ENCODE assay signal across 8 mouse cellular contexts in genomic region chr9:44965833-44966466, GRCm38 (mm10). TPM values are rescaled to one million over a fixed set of nuclear protein-coding genes. Genes with fewer than 3 reads are reported as not detected.
DNase-seq lines count a peak whose midpoint lies in the region; ATAC-seq and TF ChIP-seq lines count a peak whose summit lies in the region.

No protein-coding gene starts in this region.

- intact Hi-C loops in heart, postnatal 14 days (cut with DNase I): loop anchor here (2.0 to 10.0 kb wide), 2 partner anchors 51 to 129 kb away; no protein-coding TSS in a partner anchor
- intact Hi-C loops in left cerebral cortex, postnatal 25 days (cut with DNase I): loop anchor here (2.0 to 5.0 kb wide), 2 partner anchors 89 to 181 kb away; partner anchors contain the start of gene Mpzl3

- peak overlapping the region; percentile 91 for H3K4me3 ChIP-seq in heart, postnatal 0 days (ENCODE audit: low read depth, low read length)
- H3K4me3 ChIP-seq in MEL (ENCODE audit: control insufficient read depth in 1 of 2, insufficient read depth in 1 of 2, low read depth in 2 of 2, low read length in 2 of 2): peak overlapping the region; percentile 48 to 57
- peak overlapping the region; percentile 70 for H3K4me3 ChIP-seq in hindbrain, embryonic 10.5 days
- H3K4me3 ChIP-seq in midbrain, embryonic 12.5 days: peak overlapping the region; percentile 69

- H3K36me3 ChIP-seq in heart, postnatal 0 days (replicated peaks; ENCODE audit: control insufficient read depth, insufficient read depth, low read length): peaks cover 11% of the 10 kb centered on the region
- peaks cover 2 to 13% of the 10 kb centered on the region in 2 experiments for H3K36me3 ChIP-seq in MEL (ENCODE audit: control insufficient read depth in 1 of 2, insufficient read depth in 2 of 2, low read length in 2 of 2)
- H3K36me3 ChIP-seq in hindbrain, embryonic 10.5 days: peaks cover 23% of the 10 kb centered on the region
- peaks cover 8% of the 10 kb centered on the region for H3K36me3 ChIP-seq in midbrain, embryonic 12.5 days

- H3K9me3 ChIP-seq in heart, postnatal 0 days (replicated peaks; ENCODE audit: control insufficient read depth, low read length): no peaks in the 10 kb centered on the region
- no peaks in the 10 kb centered on the region for H3K9me3 ChIP-seq in MEL (replicated peaks; ENCODE audit: insufficient read depth, low read length)
- no peaks in the 10 kb centered on the region for H3K9me3 ChIP-seq in hindbrain, embryonic 10.5 days
- no peaks in the 10 kb centered on the region for H3K9me3 ChIP-seq in midbrain, embryonic 12.5 days

- peak in 1 of 2 experiments; percentile 60; a peak in 2 of 4 replicates for TF ChIP-seq POLR2A in MEL (IDR thresholded peaks at IDR 0.05; ENCODE audit: control insufficient read depth in 1 of 2, insufficient read depth in 1 of 2, low read depth in 1 of 2, low read length in 2 of 2, poor library complexity in 1 of 2)

- H3K9ac ChIP-seq in heart, postnatal 0 days (replicated peaks; ENCODE audit: low read depth, low read length): peak overlapping the region; percentile 84; the same call in 1 of the 2 replicates
- peak overlapping the region; percentile 72 for H3K9ac ChIP-seq in MEL (ENCODE audit: control insufficient read depth, low read depth, low read length, poor library complexity, severe bottlenecking)
- peak overlapping the region; percentile 52; the same call in 1 of the 2 replicates for H3K9ac ChIP-seq in midbrain, embryonic 12.5 days (replicated peaks)

- ATAC-seq in heart, postnatal 0 days (ENCODE audit: insufficient read depth, low read depth): no peak; the same call in 1 of the 2 replicates
- no peak for ATAC-seq in midbrain, embryonic 12.5 days (ENCODE audit: low FRiP score, low read depth)

- no peak for TF ChIP-seq CTCF in heart, postnatal 0 days (IDR thresholded peaks at IDR 0.05; ENCODE audit: low read depth)
- no peak for TF ChIP-seq CTCF in MEL (IDR thresholded peaks at IDR 0.05 in 2 of 3, conservative IDR thresholded peaks at IDR 0.05 in 1 of 3; ENCODE audit: control insufficient read depth in 1 of 3, insufficient read depth in 1 of 3, low read depth in 2 of 3, low read length in 3 of 3, poor library complexity in 1 of 3, severe bottlenecking in 1 of 3)

- H3K27me3 ChIP-seq in heart, postnatal 0 days (ENCODE audit: control insufficient read depth, insufficient read depth, low read length): 0 out of 2 replicates have a peak, but pooled peaks cover 5% of the 10 kb centered on the region
- no peaks in the 10 kb centered on the region for H3K27me3 ChIP-seq in MEL (ENCODE audit: control insufficient read depth in 1 of 2, insufficient read depth in 2 of 2, low read length in 2 of 2)
- H3K27me3 ChIP-seq in hindbrain, embryonic 10.5 days (ENCODE audit: insufficient read depth, poor library complexity, severe bottlenecking): no peaks in the 10 kb centered on the region
- H3K27me3 ChIP-seq in midbrain, embryonic 12.5 days: peaks cover 6% of the 10 kb centered on the region; the same call in 1 of the 2 replicates

- no peak for TF ChIP-seq EP300 in heart, postnatal 0 days (IDR thresholded peaks at IDR 0.05; ENCODE audit: low read depth)
- peak in 1 of 2 experiments; percentile 11; a peak in 1 of 4 replicates for TF ChIP-seq EP300 in MEL (IDR thresholded peaks at IDR 0.05; ENCODE audit: low read depth in 1 of 2, low read length in 2 of 2)

- no peaks in the 10 kb centered on the region for H3K4me1 ChIP-seq in heart, postnatal 0 days (ENCODE audit: control insufficient read depth, insufficient read depth)
- H3K4me1 ChIP-seq in MEL (ENCODE audit: control insufficient read depth in 1 of 2, insufficient read depth in 2 of 2, low read length in 2 of 2): peaks cover 0 to 6% of the 10 kb centered on the region in 2 experiments; a peak in 2 of 4 replicates
- H3K4me1 ChIP-seq in hindbrain, embryonic 10.5 days (replicated peaks): peaks cover 21% of the 10 kb centered on the region
- peaks cover 14% of the 10 kb centered on the region for H3K4me1 ChIP-seq in midbrain, embryonic 12.5 days

- no peak for DNase-seq in heart, postnatal 0 days (ENCODE audit: low spot score)
- no peak for DNase-seq in heart, postnatal 14 days
- peak; percentile 52 for DNase-seq in MEL (ENCODE audit: low read depth, low spot score)
- DNase-seq in hindbrain, embryonic 10.5 days (ENCODE audit: low spot score): no peak
- no peak for DNase-seq in left cerebral cortex, postnatal 25 days (ENCODE audit: low spot score in 2 of 2)
- DNase-seq in adrenal gland, adult 8-10 months: no peak
- DNase-seq in gastrocnemius, adult 18-20 months (ENCODE audit: low spot score): no peak

- peaks cover 15% of the 10 kb centered on the region for H3K79me2 ChIP-seq in MEL (ENCODE audit: control insufficient read depth, insufficient read depth, low read length, poor library complexity)

- TF ChIP-seq RAD21 in MEL (IDR thresholded peaks at IDR 0.05; ENCODE audit: low read depth, low read length): no peak

- H3K27ac ChIP-seq in heart, postnatal 0 days (ENCODE audit: low read depth): peak overlapping the region; percentile 78
- H3K27ac ChIP-seq in MEL (ENCODE audit: control insufficient read depth, low read depth, low read length): peak overlapping the region; percentile 91
- peak overlapping the region; percentile 81 for H3K27ac ChIP-seq in hindbrain, embryonic 10.5 days
- H3K27ac ChIP-seq in midbrain, embryonic 12.5 days (replicated peaks): peak overlapping the region; percentile 46; the same call in 1 of the 2 replicates

- WGBS in heart, postnatal 0 days: 15% methylated on average over 10 of the region's 10 CpGs
- WGBS in hindbrain, embryonic 10.5 days: 15% methylated on average over 10 of the region's 10 CpGs
- 16% methylated on average over 10 of the region's 10 CpGs for WGBS in midbrain, embryonic 12.5 days

- H3K4me2 ChIP-seq in heart, postnatal 0 days (ENCODE audit: low read depth, low read length): peak overlapping the region; percentile 88
- peak overlapping the region; percentile 93 for H3K4me2 ChIP-seq in midbrain, embryonic 12.5 days (replicated peaks)

RNA-seq across cellular contexts. Expression of gene Ube4a, which starts 0.6 kb away (rescaled TPM):
- 10.7 and 16.8 TPM in 2 replicates for total RNA-seq in heart, postnatal 0 days (2014; rRNA removed; ENCODE audit: low replicate concordance)
- polyA plus RNA-seq in heart, postnatal 0 days (2015; fragmentation: Nextera tagmentation; extraction: Ambion mirVana): 9.8 and 9.9 TPM in 2 replicates
- 10 to 100 TPM; 38.4 to 45.4 TPM for total RNA-seq in heart, postnatal 14 days (2021)
- 23.3 and 24.2 TPM in 2 replicates for total RNA-seq in MEL (2012; rRNA removed)
- polyA plus RNA-seq in MEL (2012; ENCODE audit: insufficient read depth in 1 of 2, insufficient read length in 2 of 2, low read depth in 1 of 2, low replicate concordance in 2 of 2, missing spikeins in 1 of 2): 10 to 100 TPM; 32.8 to 37.9 TPM
- polyA plus RNA-seq in hindbrain, embryonic 10.5 days (2016; fragmentation: Nextera tagmentation; extraction: Ambion mirVana): 22.7 and 25.0 TPM in 2 replicates
- 34.6 and 35.4 TPM in 2 replicates for polyA plus RNA-seq in midbrain, embryonic 12.5 days (2016; fragmentation: Nextera tagmentation; extraction: Ambion mirVana)
- 10 to 100 TPM; 73.0 to 75.4 TPM for total RNA-seq in left cerebral cortex, postnatal 25 days (2021)
- 100 to 1,000 TPM in 2 of 4 experiments, 10 to 100 TPM in 2; 85.1 to 103 (median 98.7) TPM for total RNA-seq in adrenal gland, adult 8-10 months (2022)
- total RNA-seq in gastrocnemius, adult 18-20 months (2021): 10 to 100 TPM; 39.8 to 48.4 TPM

RNA-seq across cellular contexts. Expression of gene Cd3g, which starts 14.3 kb away (rescaled TPM):
- 1.2 TPM in 1 of 2 replicates, not detected in the other for total RNA-seq in heart, postnatal 0 days (2014; rRNA removed; ENCODE audit: low replicate concordance)
- polyA plus RNA-seq in heart, postnatal 0 days (2015; fragmentation: Nextera tagmentation; extraction: Ambion mirVana): 0.11 TPM in 1 of 2 replicates, not detected in the other
- total RNA-seq in heart, postnatal 14 days (2021): 10 to 100 TPM in 1 of 2 experiments, under 1 TPM in 1; 0.86 to 11.7 TPM
- total RNA-seq in MEL (2012; rRNA removed): 0.35 and 0.42 TPM in 2 replicates
- under 1 TPM in 1 of 2 experiments, not detected in 1; 0.47 TPM for polyA plus RNA-seq in MEL (2012; ENCODE audit: insufficient read depth in 1 of 2, insufficient read length in 2 of 2, low read depth in 1 of 2, low replicate concordance in 2 of 2, missing spikeins in 1 of 2)
- 0.31 TPM in 1 of 2 replicates, not detected in the other for polyA plus RNA-seq in hindbrain, embryonic 10.5 days (2016; fragmentation: Nextera tagmentation; extraction: Ambion mirVana)
- not detected in 2 replicates for polyA plus RNA-seq in midbrain, embryonic 12.5 days (2016; fragmentation: Nextera tagmentation; extraction: Ambion mirVana)
- total RNA-seq in left cerebral cortex, postnatal 25 days (2021): not detected
- total RNA-seq in adrenal gland, adult 8-10 months (2022): 1 to 10 TPM in 1 of 4 experiments, under 1 TPM in 2, not detected in 1; 0.52 to 1.3 (median 0.59) TPM
- total RNA-seq in gastrocnemius, adult 18-20 months (2021): not detected

RNA-seq across cellular contexts. Expression of gene Cd3d, which starts 15.6 kb away (rescaled TPM):
- total RNA-seq in heart, postnatal 0 days (2014; rRNA removed; ENCODE audit: low replicate concordance): 1.9 TPM in 1 of 2 replicates, not detected in the other
- polyA plus RNA-seq in heart, postnatal 0 days (2015; fragmentation: Nextera tagmentation; extraction: Ambion mirVana): not detected in 2 replicates
- 1 to 10 TPM; 4.5 to 9.4 TPM for total RNA-seq in heart, postnatal 14 days (2021)
- 0.10 TPM in 1 of 2 replicates, not detected in the other for total RNA-seq in MEL (2012; rRNA removed)
- not detected for polyA plus RNA-seq in MEL (2012; ENCODE audit: insufficient read depth in 1 of 2, insufficient read length in 2 of 2, low read depth in 1 of 2, low replicate concordance in 2 of 2, missing spikeins in 1 of 2)
- not detected in 2 replicates for polyA plus RNA-seq in hindbrain, embryonic 10.5 days (2016; fragmentation: Nextera tagmentation; extraction: Ambion mirVana)
- not detected in 2 replicates for polyA plus RNA-seq in midbrain, embryonic 12.5 days (2016; fragmentation: Nextera tagmentation; extraction: Ambion mirVana)
- total RNA-seq in left cerebral cortex, postnatal 25 days (2021): not detected
- under 1 TPM in 1 of 4 experiments, not detected in 3; 0.38 TPM for total RNA-seq in adrenal gland, adult 8-10 months (2022)
- total RNA-seq in gastrocnemius, adult 18-20 months (2021): not detected

RNA-seq across cellular contexts. Expression of gene Cd3e, which starts 43.5 kb away (rescaled TPM):
- total RNA-seq in heart, postnatal 0 days (2014; rRNA removed; ENCODE audit: low replicate concordance): 0.27 TPM in 1 of 2 replicates, not detected in the other
- 0.14 TPM in 1 of 2 replicates, not detected in the other for polyA plus RNA-seq in heart, postnatal 0 days (2015; fragmentation: Nextera tagmentation; extraction: Ambion mirVana)
- total RNA-seq in heart, postnatal 14 days (2021): 10 to 100 TPM in 1 of 2 experiments, 1 to 10 TPM in 1; 1.7 to 14.9 TPM
- total RNA-seq in MEL (2012; rRNA removed): not detected in 2 replicates
- polyA plus RNA-seq in MEL (2012; ENCODE audit: insufficient read depth in 1 of 2, insufficient read length in 2 of 2, low read depth in 1 of 2, low replicate concordance in 2 of 2, missing spikeins in 1 of 2): not detected
- not detected in 2 replicates for polyA plus RNA-seq in hindbrain, embryonic 10.5 days (2016; fragmentation: Nextera tagmentation; extraction: Ambion mirVana)
- not detected in 2 replicates for polyA plus RNA-seq in midbrain, embryonic 12.5 days (2016; fragmentation: Nextera tagmentation; extraction: Ambion mirVana)
- not detected for total RNA-seq in left cerebral cortex, postnatal 25 days (2021)
- 1 to 10 TPM in 3 of 4 experiments, under 1 TPM in 1; 0.56 to 2.7 (median 1.7) TPM for total RNA-seq in adrenal gland, adult 8-10 months (2022)
- not detected for total RNA-seq in gastrocnemius, adult 18-20 months (2021)

RNA-seq across cellular contexts. Expression of gene Atp5l, which starts 45.4 kb away (rescaled TPM):
- 688 and 746 TPM in 2 replicates for total RNA-seq in heart, postnatal 0 days (2014; rRNA removed; ENCODE audit: low replicate concordance)
- polyA plus RNA-seq in heart, postnatal 0 days (2015; fragmentation: Nextera tagmentation; extraction: Ambion mirVana): 2,678 and 2,844 TPM in 2 replicates
- total RNA-seq in heart, postnatal 14 days (2021): 1,000 to 10,000 TPM; 1,504 to 1,510 TPM
- total RNA-seq in MEL (2012; rRNA removed): 719 and 722 TPM in 2 replicates
- 100 to 1,000 TPM in 1 of 2 experiments, not detected in 1; 320 TPM for polyA plus RNA-seq in MEL (2012; ENCODE audit: insufficient read depth in 1 of 2, insufficient read length in 2 of 2, low read depth in 1 of 2, low replicate concordance in 2 of 2, missing spikeins in 1 of 2)
- polyA plus RNA-seq in hindbrain, embryonic 10.5 days (2016; fragmentation: Nextera tagmentation; extraction: Ambion mirVana): 599 and 650 TPM in 2 replicates
- polyA plus RNA-seq in midbrain, embryonic 12.5 days (2016; fragmentation: Nextera tagmentation; extraction: Ambion mirVana): 524 and 532 TPM in 2 replicates
- total RNA-seq in left cerebral cortex, postnatal 25 days (2021): 100 to 1,000 TPM; 339 to 353 TPM
- 100 to 1,000 TPM; 346 to 533 (median 405) TPM for total RNA-seq in adrenal gland, adult 8-10 months (2022)
- 100 to 1,000 TPM; 671 to 820 TPM for total RNA-seq in gastrocnemius, adult 18-20 months (2021)
